Mouse (Mus musculus) midbrain, embryonic 16.5 days (tissue): Measurements from ENCODE around the gene Phactr4. TPM values are rescaled to one million over a fixed set of nuclear protein-coding genes. Genes with fewer than 3 reads are reported as not detected.

Source experiments
- ATAC-seq: fragments of 200-750 bp; cut with Nextera tagmentation; 2 replicates; pipeline ENCODE4 v1.8.0; 2017; ENCODE audit warnings: moderate TSS enrichment
- H3K27ac ChIP-seq: fragments of 300-500 bp; sonication (generic); 2 replicates; pipeline ENCODE4 v1.5.1; 2014; ENCODE audit warnings: mild to moderate bottlenecking, low read length, mixed read lengths
- H3K27me3 ChIP-seq: fragments of 300-500 bp; sonication (generic); 2 replicates; pipeline ENCODE4 v1.6.1; 2014; ENCODE audit warnings: low read depth, low read length, mixed read lengths; ENCODE audit not compliant: control insufficient read depth, insufficient read depth
- H3K36me3 ChIP-seq: fragments of 300-500 bp; sonication (generic); 2 replicates; pipeline ENCODE4 v1.6.1; 2014; ENCODE audit warnings: mild to moderate bottlenecking, low read length, moderate library complexity, mixed read lengths; ENCODE audit not compliant: control insufficient read depth, insufficient read depth
- H3K4me1 ChIP-seq: fragments of 300-500 bp; sonication (generic); 2 replicates; pipeline ENCODE4 v1.6.1; 2014; ENCODE audit warnings: mild to moderate bottlenecking, low read length, mixed read lengths; ENCODE audit not compliant: control insufficient read depth, insufficient read depth
- H3K4me2 ChIP-seq: fragments of 300-500 bp; sonication (generic); 2 replicates; pipeline ENCODE4 v1.6.1; 2014; ENCODE audit warnings: mild to moderate bottlenecking, low read length, mixed read lengths
- H3K4me3 ChIP-seq: fragments of 300-500 bp; sonication (generic); 2 replicates; pipeline ENCODE4 v1.5.1; 2014; ENCODE audit warnings: low read depth, mild to moderate bottlenecking, low read length, moderate library complexity, mixed read lengths
- H3K9ac ChIP-seq: fragments of 300-500 bp; sonication (generic); 2 replicates; pipeline ENCODE4 v1.6.1; 2014; ENCODE audit warnings: low read depth, low read length, mixed read lengths
- H3K9me3 ChIP-seq: fragments of 300-500 bp; sonication (generic); replicated peaks from 2 replicates; pipeline ENCODE4 v1.6.1; 2014; ENCODE audit warnings: mild to moderate bottlenecking, low read length, mixed read lengths; ENCODE audit not compliant: control insufficient read depth, poor library complexity, severe bottlenecking
- WGBS: fragments of 180-500 bp; shearing (Covaris S2); extraction: QIAGEN DNeasy Blood & Tissue Kit; methylation state at CpG from one replicate; pipeline ENCODE4 v1.1.7; 2014; 5-methylcytosine and 5-hydroxymethylcytosine counted together
- polyA plus RNA-seq: library from polyadenylated mRNA; unstranded; fragments of >200 nt; fragmentation: Nextera tagmentation; extraction: Ambion mirVana; gene quantifications from 2 replicates; pipeline ENCODE4 v1.2.1, GENCODE M21; 2015

Gene Phactr4
- polyA plus RNA-seq, 1 experiment from 2014 or later = 7.1 TPM

- Histone ChIP-seq H3K27ac (no peak overlapping the region), H3K4me1 (no peaks in the 10 kb centered on the region), H3K4me2 (no peak overlapping the region), H3K4me3 (no peak overlapping the region), H3K36me3 (no peaks in the 10 kb centered on the region), H3K9me3 (no peaks in the 10 kb centered on the region), H3K9ac (no peak overlapping the region), H3K27me3 (no peaks in the 10 kb centered on the region)
- no peak for ATAC-seq
- WGBS = 89% methylated on average over 7 of the region's 7 CpGs
These were observed 35.4 kb downstream of the Phactr4 start for GRCm38 (mm10) chr4:132386846-132387245.

- Histone ChIP-seq H3K4me3 (no peak overlapping the region), H3K27ac (no peak overlapping the region), H3K4me1 (no peaks in the 10 kb centered on the region), H3K36me3 (no peaks in the 10 kb centered on the region), H3K27me3 (no peaks in the 10 kb centered on the region), H3K9ac (no peak overlapping the region), H3K9me3 (no peaks in the 10 kb centered on the region), H3K4me2 (no peak overlapping the region)
- no peak for ATAC-seq
- WGBS = 79% methylated on average over 8 of the region's 8 CpGs
These were observed 36.4 kb downstream of the Phactr4 start for GRCm38 (mm10) chr4:132385771-132386410.

- WGBS = 85% methylated on average over 3 of the region's 3 CpGs
- H3K36me3 ChIP-seq = no peaks in the 10 kb centered on the region
- no peak for ATAC-seq
These were observed 38.8 kb downstream of the Phactr4 start for GRCm38 (mm10) chr4:132383455-132383854.

GRCm38 (mm10) chr4:132382296-132382695 lies 40.0 kb downstream of the Phactr4 start:
- Histone ChIP-seq H3K36me3 (no peaks in the 10 kb centered on the region; the same call in 1 of the 2 replicates), H3K4me1 (no peaks in the 10 kb centered on the region), H3K4me2 (no peak overlapping the region), H3K27me3 (no peaks in the 10 kb centered on the region), H3K9ac (no peak overlapping the region), H3K27ac (no peak overlapping the region), H3K9me3 (no peaks in the 10 kb centered on the region), H3K4me3 (no peak overlapping the region)
- ATAC-seq = no peak
- 89% methylated on average over 4 of the region's 4 CpGs for WGBS

More at GRCm38 (mm10) chr4:132383455-132383854, 38.8 kb downstream of the Phactr4 start:
- H3K9ac ChIP-seq = no peak overlapping the region
- H3K9me3 ChIP-seq = no peaks in the 10 kb centered on the region
- H3K4me2 ChIP-seq = no peak overlapping the region
- no peaks in the 10 kb centered on the region for H3K4me1 ChIP-seq
- no peaks in the 10 kb centered on the region for H3K27me3 ChIP-seq
- H3K4me3 ChIP-seq = no peak overlapping the region
- H3K27ac ChIP-seq = no peak overlapping the region

GRCm38 (mm10) chr4:132380965-132381616 lies 41.2 kb downstream of the Phactr4 start:
- no peaks in the 10 kb centered on the region; the same call in 1 of the 2 replicates for H3K36me3 ChIP-seq
- no peak for ATAC-seq
- no peak overlapping the region for H3K27ac ChIP-seq
- no peak overlapping the region for H3K4me3 ChIP-seq
- WGBS = 94% methylated on average over 2 of the region's 2 CpGs
- no peaks in the 10 kb centered on the region for H3K27me3 ChIP-seq
- no peak overlapping the region for H3K9ac ChIP-seq
- no peak overlapping the region for H3K4me2 ChIP-seq
- H3K4me1 ChIP-seq = no peaks in the 10 kb centered on the region
- H3K9me3 ChIP-seq = no peaks in the 10 kb centered on the region

- ATAC-seq = no peak
- WGBS = 90% methylated on average over 1 of the region's 1 CpGs
- no peaks in the 10 kb centered on the region for H3K4me1 ChIP-seq
- H3K9ac ChIP-seq = no peak overlapping the region
- H3K27me3 ChIP-seq = no peaks in the 10 kb centered on the region
- H3K4me2 ChIP-seq = no peak overlapping the region
- peaks cover 6% of the 10 kb centered on the region for H3K36me3 ChIP-seq
- H3K4me3 ChIP-seq = no peak overlapping the region
- H3K9me3 ChIP-seq = no peaks in the 10 kb centered on the region
- H3K27ac ChIP-seq = no peak overlapping the region
These were observed 48.5 kb downstream of the Phactr4 start for GRCm38 (mm10) chr4:132373820-132374219.

GRCm38 (mm10) chr4:132369953-132370750 lies 52.1 kb downstream of the Phactr4 start:
- Histone ChIP-seq H3K9ac (no peak overlapping the region), H3K4me1 (no peaks in the 10 kb centered on the region), H3K4me3 (no peak overlapping the region), H3K36me3 (peaks cover 7% of the 10 kb centered on the region; the same call in 1 of the 2 replicates), H3K9me3 (no peaks in the 10 kb centered on the region), H3K27ac (no peak overlapping the region), H3K4me2 (no peak overlapping the region), H3K27me3 (no peaks in the 10 kb centered on the region)
- 79% methylated on average over 8 of the region's 8 CpGs for WGBS
- no peak for ATAC-seq

- WGBS = 95% methylated on average over 18 of the region's 18 CpGs
- no peaks in the 10 kb centered on the region for H3K27me3 ChIP-seq
- H3K4me3 ChIP-seq = no peak overlapping the region
- H3K4me1 ChIP-seq = no peaks in the 10 kb centered on the region
- H3K4me2 ChIP-seq = no peak overlapping the region
- H3K36me3 ChIP-seq = peaks cover 8% of the 10 kb centered on the region; the same call in 1 of the 2 replicates
- no peak overlapping the region for H3K27ac ChIP-seq
- H3K9me3 ChIP-seq = no peaks in the 10 kb centered on the region
- no peak overlapping the region for H3K9ac ChIP-seq
- no peak for ATAC-seq
These were observed 54.6 kb downstream of the Phactr4 start for GRCm38 (mm10) chr4:132367480-132368201.
